Mouse (Mus musculus) cerebellum, adult 8-10 months (tissue): ENCODE data around the gene Cav2.

Experiments used
- DNase-seq: peaks from one replicate; pipeline ENCODE4 v3.0.0; 2022

The Cav2 gene

DNA sequence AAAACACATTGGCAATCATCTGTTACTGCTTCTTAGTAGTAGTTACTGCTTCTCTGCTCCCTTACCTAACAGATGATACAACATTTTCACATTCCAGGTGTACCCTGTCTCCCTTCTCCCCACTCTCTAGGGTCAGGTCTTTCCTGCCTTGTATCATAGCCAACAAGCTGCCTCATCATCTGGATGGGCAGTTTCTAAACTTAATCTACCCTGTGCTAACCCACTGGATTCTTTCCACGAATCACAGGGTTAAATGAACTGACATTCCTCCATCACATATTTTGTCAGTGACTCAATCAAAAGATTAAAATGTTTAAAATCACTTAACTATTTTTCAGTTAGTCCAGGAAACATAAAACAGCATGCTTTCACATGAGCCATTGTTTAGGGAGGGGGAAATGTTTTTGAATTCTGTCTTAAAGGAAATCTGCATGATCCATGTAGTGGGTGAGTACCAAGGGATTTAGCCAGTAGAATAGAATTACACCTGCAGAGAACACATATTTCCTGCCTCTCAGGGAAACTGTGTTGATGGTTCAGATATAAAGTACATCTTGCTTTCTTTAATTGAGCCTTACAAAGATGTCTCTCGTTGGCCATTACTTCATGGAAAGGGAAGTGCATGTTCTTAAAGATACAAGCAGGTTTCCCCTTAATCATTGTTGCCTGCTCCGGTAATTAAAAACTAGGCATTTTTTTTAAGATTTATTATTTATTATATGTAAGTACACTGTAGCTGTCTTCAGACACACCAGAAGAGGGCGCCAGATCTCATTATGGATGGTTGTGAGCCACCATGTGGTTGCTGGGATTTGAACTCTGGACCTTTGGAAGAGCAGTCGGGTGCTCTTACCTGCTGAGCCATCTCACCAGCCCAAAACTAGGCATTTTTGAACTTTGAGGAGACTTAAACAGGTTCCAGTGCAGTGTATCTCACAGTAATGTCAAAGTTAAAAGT is 34.0 kb downstream of the Cav2 start:
- no peak for DNase-seq

DNA sequence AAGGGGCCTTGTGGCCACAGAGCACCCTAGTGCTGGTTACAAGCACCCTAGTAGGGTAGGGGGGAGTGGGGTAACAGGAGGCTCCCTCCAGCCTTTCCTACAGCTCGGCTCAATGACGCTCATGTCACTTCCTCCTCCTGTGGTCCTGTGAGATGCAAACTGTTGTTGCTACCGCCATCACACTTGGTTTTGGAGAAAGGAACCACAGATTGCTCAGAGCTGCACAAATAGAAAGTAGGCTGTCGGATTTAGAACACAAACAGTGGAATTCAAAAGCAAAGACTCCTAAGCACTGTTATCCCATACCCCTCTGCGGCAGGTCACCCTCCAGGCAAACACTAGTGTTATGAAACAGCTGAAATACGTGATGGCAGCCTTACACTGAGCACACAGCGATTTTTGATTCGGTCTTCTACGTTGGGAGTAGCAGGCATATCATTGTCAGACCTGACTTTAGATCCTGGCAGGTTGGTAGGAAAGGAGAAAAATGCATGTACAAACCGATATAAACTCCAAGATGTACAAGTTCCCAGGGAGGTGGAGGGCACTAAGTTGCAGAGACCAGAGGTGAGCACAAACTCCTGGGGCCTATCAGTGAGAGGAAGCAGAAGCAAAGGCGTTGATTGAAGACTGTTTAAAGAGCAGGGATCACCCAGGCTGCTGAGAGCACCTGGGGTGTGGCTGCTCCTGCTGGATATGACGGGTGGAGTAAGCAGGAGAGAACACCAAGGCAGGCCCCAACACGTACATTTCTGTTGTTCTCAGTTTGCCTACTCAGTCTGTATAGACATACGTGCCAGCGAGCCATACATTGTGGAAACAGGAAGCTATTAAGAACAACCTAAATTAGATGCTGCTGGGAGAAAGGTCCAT is 35.5 kb downstream of the Cav2 start:
- DNase-seq = no peak

DNA sequence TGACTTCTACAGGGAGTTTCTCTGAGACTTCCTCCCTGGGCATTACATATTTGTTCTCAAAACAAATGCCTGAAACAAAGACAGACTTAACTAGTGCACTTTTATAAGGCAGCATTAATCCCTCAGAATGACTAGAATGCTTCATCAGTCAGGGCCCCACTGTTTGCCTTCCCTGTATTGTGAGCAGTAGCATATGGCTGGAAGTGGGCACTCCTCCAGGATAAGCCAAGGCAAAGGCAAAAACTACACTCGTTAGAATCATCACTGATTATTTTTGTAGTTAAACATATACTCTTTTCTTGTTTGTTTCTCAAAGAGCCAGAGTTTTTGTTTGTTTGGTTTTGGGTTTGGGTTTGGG is 36.2 kb downstream of the Cav2 start:
- DNase-seq = no peak

DNA sequence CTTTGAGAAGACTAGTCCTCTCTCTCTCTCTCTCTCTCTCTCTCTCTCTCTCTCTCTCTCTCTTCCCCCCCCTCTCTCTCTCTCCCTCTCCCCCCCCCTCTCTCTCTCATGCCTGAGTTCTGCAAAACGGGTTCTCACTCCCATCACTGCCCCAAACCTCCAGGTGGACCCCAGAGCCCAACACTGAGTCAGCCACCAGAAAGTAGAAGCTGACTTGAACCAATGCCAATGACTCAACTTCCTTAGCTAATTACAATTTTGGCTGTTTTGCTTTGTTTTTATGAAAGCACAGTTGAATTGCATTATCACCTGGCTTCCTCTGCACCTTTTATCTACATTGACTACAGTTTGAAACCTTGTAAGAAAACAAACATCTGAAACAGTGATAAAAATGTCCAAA is 37.0 kb downstream of the Cav2 start:
- no peak for DNase-seq

DNA sequence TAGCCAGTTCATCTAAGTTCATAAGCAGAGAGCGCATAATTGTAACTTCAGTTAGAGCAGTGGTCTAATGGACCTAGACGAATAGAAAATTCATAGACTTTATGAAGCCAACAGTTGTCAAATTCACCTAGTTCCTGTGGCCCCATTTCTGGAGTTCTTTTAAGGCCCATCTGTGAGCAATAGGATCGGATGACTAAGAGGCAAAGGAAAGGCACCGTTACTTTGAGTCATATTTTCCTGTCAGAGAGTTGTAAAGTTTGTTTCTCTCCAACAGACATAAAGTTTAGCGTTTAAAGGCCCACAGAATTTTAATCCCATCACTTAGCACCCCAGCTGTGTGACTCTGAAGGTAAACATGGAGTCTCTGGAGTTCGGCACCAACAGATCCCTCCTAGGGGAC is 41.0 kb downstream of the Cav2 start:
- no peak for DNase-seq

DNA sequence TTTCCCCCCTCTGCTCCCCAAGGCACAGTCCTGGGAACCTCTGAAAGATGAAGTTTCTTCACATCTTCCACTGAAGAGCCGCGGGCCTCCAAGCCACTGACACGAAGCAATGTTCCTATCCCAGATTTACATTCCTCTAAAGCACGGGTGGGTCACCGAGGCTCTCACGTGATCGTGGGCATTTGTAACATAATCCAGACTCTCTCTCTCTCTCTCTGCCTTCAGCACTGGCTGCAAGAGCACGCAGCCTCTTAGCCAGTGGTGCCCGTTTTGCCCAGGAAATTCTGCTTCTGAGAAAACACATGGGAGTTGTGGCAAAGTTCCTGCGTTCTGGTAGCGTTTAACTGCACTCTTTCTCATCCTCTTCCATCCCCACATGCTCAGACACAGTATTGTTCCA is 46.2 kb downstream of the Cav2 start:
- DNase-seq = no peak

DNA sequence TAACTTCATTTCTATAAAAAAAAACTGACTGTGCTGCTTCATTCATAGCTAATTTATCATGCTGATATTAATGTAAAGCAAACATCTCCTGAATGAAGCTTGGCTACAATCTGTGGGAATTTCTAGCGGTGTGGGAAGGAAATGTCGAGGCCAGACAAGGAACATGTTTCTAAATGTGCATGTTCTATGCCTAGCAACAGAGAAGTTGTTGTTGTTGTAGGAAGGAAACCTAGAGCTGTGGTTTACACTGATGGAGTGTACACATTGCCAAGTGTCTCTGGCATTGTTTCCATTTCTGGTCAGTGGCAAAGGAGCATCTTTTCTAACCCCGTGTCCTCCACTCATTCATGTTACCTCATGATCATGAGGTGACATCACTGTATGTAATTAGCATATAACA is 48.8 kb downstream of the Cav2 start:
- no peak for DNase-seq

DNA sequence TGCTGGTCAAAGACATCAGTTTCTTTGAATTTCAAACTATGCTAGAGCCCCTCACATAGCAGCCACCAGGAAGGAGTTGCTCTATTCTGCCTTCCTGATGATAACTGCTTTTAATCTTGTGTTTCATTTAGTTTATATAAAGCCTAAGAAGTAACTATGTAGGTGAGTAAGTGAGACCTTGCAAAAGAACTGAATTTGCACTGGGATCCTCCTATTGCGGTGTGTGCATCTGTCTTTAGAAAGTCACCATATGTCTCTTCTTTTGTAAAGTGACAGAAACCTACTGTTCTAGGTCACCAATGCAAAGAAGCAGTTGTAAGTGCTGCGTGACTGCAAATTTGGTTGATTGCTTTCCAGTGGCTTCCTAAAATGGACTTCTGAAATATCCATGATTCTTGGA is 56.7 kb downstream of the Cav2 start:
- no peak for DNase-seq
